In genomic region chr15:85598984-85599886, GRCm38 (mm10) we compare ENCODE assay signal across 9 mouse cellular contexts. TPM values are rescaled to one million over a fixed set of nuclear protein-coding genes. Genes with fewer than 3 reads are reported as not detected.
DNase-seq lines count a peak whose midpoint lies in the region; ATAC-seq and TF ChIP-seq lines count a peak whose summit lies in the region.
"Had no signal": no experiment of that assay in that cellular context is flagged by ENCODE, and none has a peak within 500 bp of the region (broad histone marks: within the 10 kb centered on the region; RNA-seq: fewer than 3 reads in every experiment).

No protein-coding gene starts in this region.

- WGBS in liver, adult 2 months = 49% methylated on average over 17 of the region's 17 CpGs
- WGBS in liver, embryonic 12.5 days (ENCODE audit: insufficient replicate concordance) = 45% methylated on average over 17 of the region's 17 CpGs
- WGBS in hindbrain, embryonic 15.5 days = 49% methylated on average over 17 of the region's 17 CpGs
- 58% methylated on average over 17 of the region's 17 CpGs for WGBS in limb, embryonic 10.5 days
- 44% methylated on average over 17 of the region's 17 CpGs for WGBS in stomach, embryonic 16.5 days

- H3K27ac ChIP-seq in liver, adult 2 months (replicated peaks; ENCODE audit: insufficient read depth, low read depth, low read length) = peak overlapping the region; percentile 71
- no peak overlapping the region for H3K27ac ChIP-seq in liver, embryonic 12.5 days
- no peak overlapping the region for H3K27ac ChIP-seq in hindbrain, embryonic 15.5 days (replicated peaks)
- H3K27ac ChIP-seq in limb, embryonic 10.5 days = no peak overlapping the region
- peak overlapping the region; percentile 72 for H3K27ac ChIP-seq in stomach, embryonic 16.5 days (ENCODE audit: low read length)
- H3K27ac ChIP-seq: liver, embryonic 15.5 days had no signal

- H3K4me1 ChIP-seq in liver, adult 2 months (ENCODE audit: control insufficient read depth, insufficient read depth, low read length) = peaks cover 4% of the 10 kb centered on the region; the same call in 1 of the 2 replicates
- 0 out of 2 replicates have a peak, but pooled peaks cover 9% of the 10 kb centered on the region for H3K4me1 ChIP-seq in liver, embryonic 12.5 days
- H3K4me1 ChIP-seq in hindbrain, embryonic 15.5 days (replicated peaks) = no peaks in the 10 kb centered on the region
- peaks cover 17% of the 10 kb centered on the region for H3K4me1 ChIP-seq in limb, embryonic 10.5 days
- peaks cover 16% of the 10 kb centered on the region for H3K4me1 ChIP-seq in stomach, embryonic 16.5 days (ENCODE audit: control insufficient read depth, insufficient read depth, low read length)
- H3K4me1 ChIP-seq: liver, embryonic 15.5 days had no signal

- DNase-seq in liver, adult 2 months (ENCODE audit: extremely low read depth, low read depth, low spot score) = peak; percentile 29
- DNase-seq in cerebellum, adult 9-10 months = peak; percentile 86
- DNase-seq in frontal cortex, postnatal 36 days (ENCODE audit: low spot score in 2 of 2) = peak; percentile 78 to 80
- DNase-seq in limb, embryonic 10.5 days (ENCODE audit: low spot score) = peak; percentile 86
- DNase-seq in neural tube, embryonic 10.5 days (ENCODE audit: extremely low spot score, low spot score) = peak; percentile 81

- ATAC-seq in liver, embryonic 12.5 days = no peak
- peak; percentile 33; the same call in 1 of the 2 replicates for ATAC-seq in hindbrain, embryonic 15.5 days (ENCODE audit: low FRiP score, low read depth)
- peak; percentile 60; the same call in 1 of the 2 replicates for ATAC-seq in stomach, embryonic 16.5 days (ENCODE audit: insufficient read depth, low FRiP score)

- H3K9ac ChIP-seq in liver, adult 2 months (ENCODE audit: low read depth, low read length) = no peak overlapping the region
- no peak overlapping the region for H3K9ac ChIP-seq in liver, embryonic 12.5 days
- no peak overlapping the region for H3K9ac ChIP-seq in hindbrain, embryonic 15.5 days
- no peak overlapping the region for H3K9ac ChIP-seq in stomach, embryonic 16.5 days (ENCODE audit: low read length)
- H3K9ac ChIP-seq: liver, embryonic 15.5 days had no signal

- no peak overlapping the region for H3K4me2 ChIP-seq in liver, embryonic 12.5 days
- no peak overlapping the region for H3K4me2 ChIP-seq in hindbrain, embryonic 15.5 days
- no peak overlapping the region for H3K4me2 ChIP-seq in stomach, embryonic 16.5 days (ENCODE audit: low read depth, low read length)
- H3K4me2 ChIP-seq: liver, embryonic 15.5 days had no signal

- TF ChIP-seq POLR2A in liver, adult 2 months (IDR thresholded peaks at IDR 0.05; ENCODE audit: extremely low read depth, insufficient read depth, low read length) = no peak

- no peak overlapping the region for H3K4me3 ChIP-seq in liver, adult 2 months (ENCODE audit: insufficient read depth, low read depth, low read length)
- H3K4me3 ChIP-seq in liver, embryonic 12.5 days = no peak overlapping the region
- H3K4me3 ChIP-seq in hindbrain, embryonic 15.5 days = no peak overlapping the region
- H3K4me3 ChIP-seq in limb, embryonic 10.5 days = no peak overlapping the region
- H3K4me3 ChIP-seq in stomach, embryonic 16.5 days (replicated peaks; ENCODE audit: low read length) = no peak overlapping the region
- H3K4me3 ChIP-seq: liver, embryonic 15.5 days had no signal

- no peaks in the 10 kb centered on the region for H3K27me3 ChIP-seq in liver, adult 2 months (ENCODE audit: control insufficient read depth, insufficient read depth, low read length)
- H3K27me3 ChIP-seq in liver, embryonic 12.5 days (replicated peaks) = peaks cover 15% of the 10 kb centered on the region
- no peaks in the 10 kb centered on the region for H3K27me3 ChIP-seq in hindbrain, embryonic 15.5 days
- no peaks in the 10 kb centered on the region for H3K27me3 ChIP-seq in limb, embryonic 10.5 days (ENCODE audit: low read depth, poor library complexity, severe bottlenecking)
- no peaks in the 10 kb centered on the region for H3K27me3 ChIP-seq in stomach, embryonic 16.5 days (ENCODE audit: control insufficient read depth, insufficient read depth, low read length)
- H3K27me3 ChIP-seq: liver, embryonic 15.5 days had no signal

- H3K36me3 ChIP-seq in liver, adult 2 months (ENCODE audit: control insufficient read depth, insufficient read depth, low read length) = no peaks in the 10 kb centered on the region
- no peaks in the 10 kb centered on the region for H3K36me3 ChIP-seq in liver, embryonic 12.5 days
- no peaks in the 10 kb centered on the region for H3K36me3 ChIP-seq in hindbrain, embryonic 15.5 days
- H3K36me3 ChIP-seq in limb, embryonic 10.5 days = no peaks in the 10 kb centered on the region
- H3K36me3 ChIP-seq in stomach, embryonic 16.5 days (ENCODE audit: control insufficient read depth, insufficient read depth, low read length) = no peaks in the 10 kb centered on the region
- H3K36me3 ChIP-seq: liver, embryonic 15.5 days had no signal

- no peaks in the 10 kb centered on the region for H3K9me3 ChIP-seq in liver, embryonic 12.5 days (replicated peaks)
- no peaks in the 10 kb centered on the region for H3K9me3 ChIP-seq in hindbrain, embryonic 15.5 days
- no peaks in the 10 kb centered on the region for H3K9me3 ChIP-seq in limb, embryonic 10.5 days (replicated peaks)
- no peaks in the 10 kb centered on the region for H3K9me3 ChIP-seq in stomach, embryonic 16.5 days (replicated peaks; ENCODE audit: control insufficient read depth, low read length)
- H3K9me3 ChIP-seq: liver, embryonic 15.5 days had no signal

- peak; percentile 95 for TF ChIP-seq CTCF in liver, adult 2 months (IDR thresholded peaks at IDR 0.05; ENCODE audit: low read depth, low read length)

- H3K79me2 ChIP-seq in liver, adult 2 months (ENCODE audit: control insufficient read depth, insufficient read depth, low read length) = no peaks in the 10 kb centered on the region

RNA-seq across cellular contexts. Expression of gene Wnt7b, which starts 17.0 kb away (rescaled TPM):
- total RNA-seq in liver, adult 2 months (2014; rRNA removed) = 0.07 and 0.09 TPM in 2 replicates
- 0.06 and 0.12 TPM in 2 replicates for polyA plus RNA-seq in liver, adult 2 months (2012; rRNA removed)
- 0.38 and 0.56 TPM in 2 replicates for polyA plus RNA-seq in liver, embryonic 12.5 days (2016; fragmentation: Nextera tagmentation; extraction: Ambion mirVana)
- 28.8 and 42.8 TPM in 2 replicates for polyA plus RNA-seq in hindbrain, embryonic 15.5 days (2015; fragmentation: Nextera tagmentation; extraction: Ambion mirVana)
- polyA plus RNA-seq in limb, embryonic 10.5 days (2016; fragmentation: Nextera tagmentation; extraction: Ambion mirVana) = 10.9 and 17.1 TPM in 2 replicates
- 3.4 and 4.8 TPM in 2 replicates for polyA plus RNA-seq in stomach, embryonic 16.5 days (2015; fragmentation: Nextera tagmentation; extraction: Ambion mirVana)

Comparison
In these comparisons a context has a peak if more than half of its experiments do, and no peak if none do; other contexts are left out.
1. H3K27ac ChIP-seq: peak in liver, adult 2 months (single experiment) and stomach, embryonic 16.5 days (single experiment); none in liver, embryonic 12.5 days (single experiment), hindbrain, embryonic 15.5 days (single experiment) and limb, embryonic 10.5 days (single experiment).
2. DNase-seq: peak in every context shown above with its lines; median percentile 86 in cerebellum, adult 9-10 months; 86 in limb, embryonic 10.5 days; 81 in neural tube, embryonic 10.5 days; 79 in frontal cortex, postnatal 36 days; 29 in liver, adult 2 months.